Mouse (Mus musculus) forebrain, embryonic 14.5 days (tissue): ENCODE results near the gene Pdgfc. TPM values are rescaled to one million over a fixed set of nuclear protein-coding genes. Genes with fewer than 3 reads are reported as not detected.

Experiments used
- ATAC-seq: fragments of 200-750 bp; cut with Nextera tagmentation; 2 replicates; pipeline ENCODE4 v1.8.0; 2017; ENCODE audit warnings: mild to moderate bottlenecking, moderate library complexity
- DNase-seq: peaks from one replicate; pipeline ENCODE4 v3.0.0-alpha.2; 2015; ENCODE audit warnings: low spot score
- H3K27ac ChIP-seq: fragments of 300-500 bp; sonication (generic); 2 replicates; pipeline ENCODE4 v1.5.1; 2014; ENCODE audit warnings: low read depth, mild to moderate bottlenecking, control low read depth, low read length, moderate library complexity
- H3K27me3 ChIP-seq: fragments of 300-500 bp; sonication (generic); replicated peaks from 2 replicates; pipeline ENCODE4 v1.6.1; 2014; ENCODE audit warnings: low read length, control low read depth, mixed read lengths; ENCODE audit not compliant: control insufficient read depth, insufficient read depth
- H3K36me3 ChIP-seq: fragments of 300-500 bp; sonication (generic); 2 replicates; pipeline ENCODE4 v1.6.1; 2014; ENCODE audit warnings: low read length, control low read depth; ENCODE audit not compliant: control insufficient read depth, insufficient read depth
- H3K4me1 ChIP-seq: fragments of 300-500 bp; sonication (generic); 2 replicates; pipeline ENCODE4 v1.6.1; 2014; ENCODE audit warnings: antibody characterized with exemption, low read length, control low read depth; ENCODE audit not compliant: control insufficient read depth, insufficient read depth
- H3K4me2 ChIP-seq: fragments of 300-500 bp; sonication (generic); 2 replicates; pipeline ENCODE4 v1.6.1; 2014; ENCODE audit warnings: mild to moderate bottlenecking, control low read depth, low read length
- H3K4me3 ChIP-seq: fragments of 300-500 bp; sonication (generic); 2 replicates; pipeline ENCODE4 v1.5.1; 2014; ENCODE audit warnings: low read depth, low read length, control low read depth
- H3K9ac ChIP-seq: fragments of 300-500 bp; sonication (generic); 2 replicates; pipeline ENCODE4 v1.6.1; 2014; ENCODE audit warnings: mild to moderate bottlenecking, low read length, control low read depth, moderate library complexity
- H3K9me3 ChIP-seq: fragments of 300-500 bp; sonication (generic); replicated peaks from 2 replicates; pipeline ENCODE4 v1.6.1; 2016; ENCODE audit warnings: low read length, control low read depth, mixed read lengths; ENCODE audit not compliant: control insufficient read depth
- WGBS: fragments of 180-500 bp; shearing (Covaris S2); extraction: QIAGEN DNeasy Blood & Tissue Kit; methylation state at CpG from one replicate; pipeline ENCODE4 v1.1.7; 2014; 5-methylcytosine and 5-hydroxymethylcytosine counted together
- polyA plus RNA-seq: library from polyadenylated mRNA; unstranded; fragments of >200 nt; fragmentation: Nextera tagmentation; extraction: Ambion mirVana; gene quantifications from 2 replicates; pipeline ENCODE4 v1.2.1, GENCODE M21; 2014

Pdgfc gene
- polyA plus RNA-seq, 1 experiment from 2014 or later: 7.4 TPM

- Histone ChIP-seq H3K4me2 (no peak overlapping the region), H3K9me3 (no peaks in the 10 kb centered on the region), H3K27me3 (no peaks in the 10 kb centered on the region), H3K4me3 (no peak overlapping the region), H3K27ac (no peak overlapping the region), H3K36me3 (no peaks in the 10 kb centered on the region), H3K4me1 (no peaks in the 10 kb centered on the region), H3K9ac (no peak overlapping the region)
- 52% methylated on average over 9 of the region's 9 CpGs for WGBS
- DNase-seq (peak; percentile 79), ATAC-seq (peak; percentile 86)
Measured at GRCm38 (mm10) chr3:81025568-81026213, 10.5 kb upstream of the Pdgfc start.

- Histone ChIP-seq H3K9me3 (no peaks in the 10 kb centered on the region), H3K9ac (no peak overlapping the region), H3K4me3 (no peak overlapping the region), H3K4me2 (no peak overlapping the region), H3K4me1 (no peaks in the 10 kb centered on the region), H3K27me3 (no peaks in the 10 kb centered on the region), H3K27ac (no peak overlapping the region), H3K36me3 (no peaks in the 10 kb centered on the region)
- no peak for ATAC-seq
- WGBS: 86% methylated on average over 3 of the region's 3 CpGs
- no peak for DNase-seq
Measured at GRCm38 (mm10) chr3:81028361-81028760, 7.9 kb upstream of the Pdgfc start.

DNA sequence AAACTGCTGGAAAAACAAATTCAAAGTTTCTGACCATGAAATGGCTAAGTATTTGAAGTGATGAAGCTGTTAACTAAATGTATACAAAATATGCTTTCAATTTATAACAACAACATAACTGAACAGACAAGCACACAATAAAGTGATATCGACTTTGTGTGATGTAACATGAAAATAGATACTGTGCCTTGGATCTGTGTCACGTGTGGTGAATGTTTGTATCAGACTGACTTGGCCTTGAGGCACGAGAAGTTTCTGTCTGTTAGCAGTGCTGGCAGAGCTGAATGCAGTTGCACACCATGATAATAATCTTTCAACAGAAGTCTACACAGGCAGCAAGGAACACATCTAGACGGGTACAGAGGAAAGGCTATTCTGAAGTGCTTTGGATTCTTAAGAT, 6.9 kb upstream of the Pdgfc start:
- 68% methylated on average over 4 of the region's 4 CpGs for WGBS
- no peaks in the 10 kb centered on the region for H3K9me3 ChIP-seq

GRCm38 (mm10) chr3:81029909-81030308, 6.3 kb upstream of the Pdgfc start:
- Histone ChIP-seq H3K4me2 (no peak overlapping the region), H3K27me3 (no peaks in the 10 kb centered on the region), H3K9me3 (no peaks in the 10 kb centered on the region), H3K9ac (no peak overlapping the region), H3K4me3 (no peak overlapping the region), H3K4me1 (no peaks in the 10 kb centered on the region), H3K27ac (no peak overlapping the region), H3K36me3 (no peaks in the 10 kb centered on the region)
- DNase-seq: no peak
- ATAC-seq: no peak
- 52% methylated on average over 3 of the region's 3 CpGs for WGBS

More for the DNA sequence above, 6.9 kb upstream of the Pdgfc start:
- Histone ChIP-seq H3K36me3 (no peaks in the 10 kb centered on the region), H3K4me2 (no peak overlapping the region), H3K27ac (no peak overlapping the region), H3K4me1 (no peaks in the 10 kb centered on the region), H3K27me3 (no peaks in the 10 kb centered on the region), H3K9ac (no peak overlapping the region), H3K4me3 (no peak overlapping the region)
- ATAC-seq: no peak
- no peak for DNase-seq

DNA sequence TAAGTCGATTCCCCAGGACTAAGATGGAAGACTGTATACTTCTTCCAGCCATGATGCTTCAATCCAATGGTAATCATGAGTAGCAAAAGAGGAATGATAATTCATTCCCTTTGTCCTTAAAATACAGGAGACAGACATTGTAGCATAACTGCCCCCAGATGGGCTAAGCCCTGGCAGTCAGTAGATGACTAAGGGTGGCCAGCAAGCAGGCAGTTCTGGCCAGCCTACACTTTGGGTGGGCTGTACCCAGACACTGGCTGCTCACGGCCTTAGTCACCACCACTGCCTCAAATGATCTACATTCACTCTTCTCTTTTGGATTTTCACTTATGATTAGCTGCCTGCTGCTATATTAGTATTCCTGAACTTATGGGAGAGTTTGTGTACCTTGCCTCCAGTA, 5.9 kb upstream of the Pdgfc start:
- WGBS: 74% methylated on average over 2 of the region's 2 CpGs
- no peak for ATAC-seq
- H3K27me3 ChIP-seq: no peaks in the 10 kb centered on the region
- no peak for DNase-seq
- H3K27ac ChIP-seq: no peak overlapping the region
- H3K4me3 ChIP-seq: no peak overlapping the region
- H3K9ac ChIP-seq: no peak overlapping the region
- H3K36me3 ChIP-seq: no peaks in the 10 kb centered on the region
- H3K9me3 ChIP-seq: no peaks in the 10 kb centered on the region
- H3K4me1 ChIP-seq: no peaks in the 10 kb centered on the region
- H3K4me2 ChIP-seq: no peak overlapping the region

DNA sequence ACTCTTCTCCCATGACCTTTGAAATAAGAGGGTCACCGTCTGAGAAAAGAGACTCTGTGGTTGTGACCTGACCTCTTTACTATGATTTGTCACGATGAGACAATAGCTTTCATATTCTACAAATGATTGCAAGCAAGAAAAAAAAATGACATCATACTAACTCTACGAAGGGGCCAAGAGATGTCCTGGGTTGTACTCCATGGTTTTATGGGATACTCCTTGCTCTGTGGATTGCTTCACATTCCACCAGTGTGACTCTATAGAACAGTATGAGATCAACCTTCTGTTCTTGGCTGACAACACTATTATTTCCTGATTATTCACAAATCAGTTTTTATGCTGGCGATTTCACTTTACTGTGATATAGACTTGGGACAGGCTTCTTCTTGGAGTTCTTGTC, 4.2 kb upstream of the Pdgfc start:
- Histone ChIP-seq H3K27ac (no peak overlapping the region), H3K4me3 (no peak overlapping the region), H3K36me3 (no peaks in the 10 kb centered on the region), H3K4me1 (peaks cover 7% of the 10 kb centered on the region; the same call in 1 of the 2 replicates), H3K9me3 (no peaks in the 10 kb centered on the region), H3K9ac (no peak overlapping the region), H3K4me2 (no peak overlapping the region), H3K27me3 (no peaks in the 10 kb centered on the region)
- ATAC-seq (no peak), DNase-seq (no peak)
- WGBS: 80% methylated on average over 4 of the region's 4 CpGs

- H3K4me1 ChIP-seq: peaks cover 15% of the 10 kb centered on the region
- no peaks in the 10 kb centered on the region for H3K36me3 ChIP-seq
- H3K4me3 ChIP-seq: no peak overlapping the region
- WGBS: 63% methylated on average over 6 of the region's 6 CpGs
- H3K9me3 ChIP-seq: no peaks in the 10 kb centered on the region
- H3K27me3 ChIP-seq: no peaks in the 10 kb centered on the region
- DNase-seq (no peak), ATAC-seq (no peak)
- no peak overlapping the region for H3K27ac ChIP-seq
- no peak overlapping the region for H3K9ac ChIP-seq
- H3K4me2 ChIP-seq: no peak overlapping the region
Measured at GRCm38 (mm10) chr3:81034336-81035102, 1.7 kb upstream of the Pdgfc start.

DNA sequence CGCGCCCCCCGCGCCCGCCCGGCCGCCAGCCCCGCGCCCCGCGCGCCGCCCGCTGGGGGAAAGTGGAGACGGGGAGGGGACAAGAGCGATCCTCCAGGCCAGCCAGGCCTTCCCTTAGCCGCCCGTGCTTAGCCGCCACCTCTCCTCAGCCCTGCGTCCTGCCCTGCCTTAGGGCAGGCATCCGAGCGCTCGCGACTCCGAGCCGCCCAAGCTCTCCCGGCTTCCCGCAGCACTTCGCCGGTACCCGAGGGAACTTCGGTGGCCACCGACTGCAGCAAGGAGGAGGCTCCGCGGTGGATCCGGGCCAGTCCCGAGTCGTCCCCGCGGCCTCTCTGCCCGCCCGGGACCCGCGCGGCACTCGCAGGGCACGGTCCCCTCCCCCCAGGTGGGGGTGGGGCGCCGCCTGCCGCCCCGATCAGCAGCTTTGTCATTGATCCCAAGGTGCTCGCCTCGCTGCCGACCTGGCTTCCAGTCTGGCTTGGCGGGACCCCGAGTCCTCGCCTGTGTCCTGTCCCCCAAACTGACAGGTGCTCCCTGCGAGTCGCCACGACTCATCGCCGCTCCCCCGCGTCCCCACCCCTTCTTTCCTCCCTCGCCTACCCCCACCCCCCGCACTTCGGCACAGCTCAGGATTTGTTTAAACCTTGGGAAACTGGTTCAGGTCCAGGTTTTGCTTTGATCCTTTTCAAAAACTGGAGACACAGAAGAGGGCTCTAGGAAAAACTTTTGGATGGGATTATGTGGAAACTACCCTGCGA, 517 bp downstream of the Pdgfc start:
- ATAC-seq: peak; percentile 90
- no peaks in the 10 kb centered on the region for H3K27me3 ChIP-seq
- under 1% methylated on average over 49 of the region's 68 CpGs for WGBS
- peak; percentile 67 for DNase-seq
- no peaks in the 10 kb centered on the region for H3K36me3 ChIP-seq
- H3K4me2 ChIP-seq: peak overlapping the region; percentile 86
- peak overlapping the region; percentile 82 for H3K4me3 ChIP-seq
- peak overlapping the region; percentile 74 for H3K9ac ChIP-seq
- peaks cover 15% of the 10 kb centered on the region for H3K4me1 ChIP-seq
- peak overlapping the region; percentile 87 for H3K27ac ChIP-seq
- no peaks in the 10 kb centered on the region for H3K9me3 ChIP-seq
